Mouse (Mus musculus) lung, adult 2 months (tissue): ENCODE data around the gene Trpt1.

ENCODE experiments used
- CTCF ChIP-seq: fragments of 200-500 bp; IDR thresholded peaks from 2 replicates; pipeline ENCODE4 v1.5.1; 2011; ENCODE audit warnings: mild to moderate bottlenecking, low read length, control low read depth; ENCODE audit not compliant: insufficient read depth
- POLR2A ChIP-seq: fragments of 200-500 bp; IDR thresholded peaks from 2 replicates; pipeline ENCODE4 v1.6.1; 2011; ENCODE audit warnings: low read depth, mild to moderate bottlenecking, control low read depth, low read length, borderline replicate concordance; ENCODE audit errors: extremely low read depth

GRCm38 (mm10) chr19:6975537-6976521 is 20.1 kb upstream of the Trpt1 start, which contains the start of gene Plcb3:
- 0 out of 2 replicates have a peak, but pooled peaks have one; percentile 14 for TF ChIP-seq CTCF
- TF ChIP-seq POLR2A, result peak; percentile 15; the same call in 1 of the 2 replicates
